Mouse (Mus musculus) cerebellum, adult 2 months (tissue): ENCODE data around the gene Syne4. TPM values are rescaled to one million over a fixed set of nuclear protein-coding genes. Genes with fewer than 3 reads are reported as not detected.
A peak's percentile ranks its signal among the peaks of the same experiment; 100 is the strongest.

ENCODE experiments used
- DNase-seq, 2 experiments: peaks; one replicate each; pipeline ENCODE4 v3.0.0; 2021
- H3K27ac ChIP-seq: fragments of 200-500 bp; 2 replicates; pipeline ENCODE4 v1.5.1; 2012; ENCODE audit warnings: low read length, control low read depth, inconsistent platforms; ENCODE audit not compliant: insufficient read depth
- H3K27me3 ChIP-seq: fragments of 200-500 bp; 2 replicates; pipeline ENCODE4 v1.6.1; 2012; ENCODE audit warnings: inconsistent platforms, mild to moderate bottlenecking, low read length, moderate library complexity; ENCODE audit not compliant: control insufficient read depth, insufficient read depth
- H3K4me1 ChIP-seq: fragments of 200-500 bp; 2 replicates; pipeline ENCODE4 v1.6.1; 2011; ENCODE audit warnings: low read length; ENCODE audit not compliant: control insufficient read depth, insufficient read depth
- H3K4me3 ChIP-seq: fragments of 200-500 bp; replicated peaks from 2 replicates; pipeline ENCODE3; 2011; ENCODE audit warnings: mild to moderate bottlenecking, low read depth, low read length, control low read depth; ENCODE audit not compliant: insufficient read depth
- CTCF ChIP-seq: fragments of 200-500 bp; IDR thresholded peaks from 2 replicates; pipeline ENCODE4 v1.5.1; 2011; ENCODE audit warnings: low read depth, mild to moderate bottlenecking, control low read depth, low read length, moderate library complexity, borderline replicate concordance; ENCODE audit not compliant: insufficient read depth
- POLR2A ChIP-seq: fragments of 200-500 bp; IDR thresholded peaks from 2 replicates; pipeline ENCODE4 v1.6.1; 2011; ENCODE audit warnings: low read length, control low read depth, borderline replicate concordance; ENCODE audit not compliant: insufficient read depth
- WGBS: fragments of 180-500 bp; shearing (Covaris S2); methylation state at CpG from one replicate; pipeline ENCODE4 v1.1.7; 2018; 5-methylcytosine and 5-hydroxymethylcytosine counted together
- polyA plus RNA-seq: library from polyadenylated mRNA; depleted of rRNA; stranded (reverse); fragments of >200 nt; gene quantifications from 2 replicates; pipeline ENCODE4 v1.2.3, GENCODE M21; 2012

Gene Syne4
- polyA plus RNA-seq, 1 experiment, result 63.4 TPM

DNA sequence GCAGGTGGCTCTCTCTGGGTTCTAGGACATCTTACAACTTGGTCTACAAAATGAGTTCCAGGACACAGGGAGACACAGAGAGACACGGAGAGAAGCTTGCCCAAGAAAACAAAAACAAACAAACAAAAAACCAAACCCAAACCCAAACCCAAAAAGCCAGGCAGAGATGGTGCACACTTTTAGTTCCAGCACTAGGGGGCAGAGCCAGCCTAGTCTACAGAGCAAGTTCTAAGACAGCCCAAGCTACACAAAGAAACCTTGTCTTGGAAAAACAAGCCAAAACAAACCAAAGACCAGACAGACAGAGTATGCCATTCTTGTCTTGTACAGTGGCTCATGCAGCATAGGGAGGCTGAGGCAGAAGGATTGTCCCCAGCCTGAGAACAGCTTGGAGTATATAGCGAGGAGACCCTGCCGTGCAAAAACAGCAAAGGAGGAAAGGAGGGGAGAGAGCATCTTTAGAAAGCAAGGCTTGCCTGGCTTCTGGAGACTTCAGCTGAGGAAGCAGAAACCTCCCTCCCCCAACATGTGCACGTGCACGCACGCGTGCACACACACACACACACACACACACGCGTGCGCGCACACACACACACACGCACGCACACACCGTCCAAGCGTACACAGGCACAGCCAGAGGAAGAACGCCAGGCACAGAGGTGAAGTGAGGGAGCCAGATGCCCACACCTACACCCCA lies 8.4 kb upstream of the Syne4 start:
- peaks cover 4% of the 10 kb centered on the region; the same call in 1 of the 2 replicates for H3K4me1 ChIP-seq
- 88% methylated on average over 16 of the region's 16 CpGs for WGBS
- no peaks in the 10 kb centered on the region for H3K27me3 ChIP-seq
- TF ChIP-seq CTCF (peak; percentile 48; the same call in 1 of the 2 replicates), POLR2A (no peak)
- no peak overlapping the region for H3K4me3 ChIP-seq
- no peak for DNase-seq
- H3K27ac ChIP-seq, result no peak overlapping the region

DNA sequence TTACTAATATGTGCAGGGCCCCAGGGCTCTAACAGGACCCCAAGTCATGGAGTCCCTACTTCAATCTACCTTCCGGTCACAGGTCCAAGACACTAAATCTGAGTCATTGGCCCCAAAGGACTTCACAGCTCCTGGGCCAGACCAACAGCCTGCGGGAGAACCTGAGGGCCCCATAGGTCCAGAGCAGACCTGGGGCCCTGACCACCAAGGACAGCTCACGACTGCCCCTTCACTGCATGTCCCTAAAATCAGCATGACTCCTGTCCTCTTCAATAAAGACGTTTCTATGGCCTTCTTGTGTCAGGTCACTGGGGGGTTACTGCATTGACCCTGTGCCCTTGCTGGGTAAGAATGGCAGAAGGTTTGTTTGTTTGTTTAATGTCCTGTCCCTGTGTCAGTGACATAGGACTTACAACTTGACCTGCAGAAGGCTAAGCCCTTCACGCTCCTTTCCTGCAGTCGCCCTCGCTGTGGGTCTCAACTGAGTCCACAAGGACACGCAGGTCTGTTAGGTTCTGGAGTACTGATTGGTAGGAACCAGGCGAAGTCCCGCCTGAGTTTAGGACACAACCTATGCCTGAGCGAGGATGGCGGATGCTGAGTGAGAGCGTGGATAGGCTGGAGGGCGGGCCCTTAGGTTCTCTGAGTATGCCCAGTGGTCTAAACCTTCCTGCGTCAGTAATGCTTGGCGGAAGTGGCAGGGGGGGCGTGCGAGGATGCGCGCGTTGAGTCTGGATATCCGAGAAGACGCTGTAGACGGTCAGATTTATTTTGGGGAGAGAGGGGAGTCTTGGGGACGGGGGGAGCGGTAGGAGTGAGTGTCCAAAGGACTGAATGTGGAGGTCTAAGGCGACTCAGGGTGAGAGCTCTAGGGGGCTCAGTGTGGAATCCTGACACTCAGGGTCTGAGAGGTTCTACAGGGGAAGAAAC lies 6.3 kb upstream of the Syne4 start, which contains the start of gene Alkbh6:
Gene Alkbh6 (plus strand): TSS at position 642 of the 930 bp plus-strand sequence.
- peak; percentile 96 for TF ChIP-seq POLR2A
- peak; percentile 10; the same call in 1 of the 2 replicates for TF ChIP-seq CTCF
- Histone ChIP-seq H3K27ac (peak within 1 kb of the TSS; percentile 49), H3K4me3 (peak within 1 kb of the TSS; percentile 80), H3K4me1 (peaks cover 4% of the 10 kb centered on the region; the same call in 1 of the 2 replicates), H3K27me3 (no peaks in the 10 kb centered on the region)
- WGBS, result 3% methylated on average over 27 of the region's 27 CpGs
- DNase-seq, result peak; percentile 94 to 98

DNA sequence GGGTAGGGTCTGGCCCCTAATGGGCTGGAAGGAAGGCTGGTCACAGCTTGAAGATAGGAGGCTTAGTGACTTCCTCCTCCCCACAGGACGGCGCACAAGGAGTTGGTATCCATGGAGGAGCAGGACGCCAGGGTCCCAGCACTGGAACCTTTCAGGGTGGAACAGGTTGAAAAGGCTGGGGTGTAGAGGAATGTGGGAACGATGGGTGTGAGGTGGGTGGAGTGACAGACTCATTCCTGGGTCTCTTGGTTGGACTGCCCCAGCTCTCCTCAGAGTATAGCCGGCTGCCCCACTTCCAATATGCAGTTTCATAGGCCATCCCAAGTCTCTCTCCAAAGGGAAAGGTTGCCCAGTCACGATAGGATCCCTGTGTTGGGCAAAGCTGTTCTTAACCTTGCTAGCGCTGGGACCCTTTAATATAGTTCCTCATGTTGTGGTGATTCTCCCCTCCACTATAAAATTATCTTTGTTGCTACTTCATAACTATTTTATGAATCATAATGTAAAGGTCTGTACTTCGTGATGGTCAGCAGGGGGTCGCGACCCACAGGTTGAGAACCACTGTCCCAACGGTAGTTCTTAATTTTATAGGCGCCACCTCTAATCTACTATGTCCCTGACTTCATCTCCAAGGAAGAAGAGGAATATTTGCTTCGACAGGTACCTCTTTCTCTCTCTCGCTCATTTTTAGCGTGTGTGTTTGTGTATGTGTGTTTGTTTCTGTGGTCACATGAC lies 5.0 kb upstream of the Syne4 start:
- peak overlapping the region; percentile 80 for H3K4me3 ChIP-seq
- WGBS, result 56% methylated on average over 15 of the region's 15 CpGs
- H3K27ac ChIP-seq, result no peak overlapping the region
- H3K27me3 ChIP-seq, result no peaks in the 10 kb centered on the region
- DNase-seq, result no peak
- TF ChIP-seq CTCF (no peak), POLR2A (no peak)
- peaks cover 11% of the 10 kb centered on the region for H3K4me1 ChIP-seq

GRCm38 (mm10) chr7:30310136-30310535 lies 4.5 kb upstream of the Syne4 start:
- DNase-seq, result no peak
- no peak for TF ChIP-seq POLR2A
- no peak for TF ChIP-seq CTCF
- Histone ChIP-seq H3K27me3 (no peaks in the 10 kb centered on the region), H3K4me3 (no peak overlapping the region), H3K4me1 (peaks cover 17% of the 10 kb centered on the region), H3K27ac (no peak overlapping the region)
- 78% methylated on average over 12 of the region's 12 CpGs for WGBS

DNA sequence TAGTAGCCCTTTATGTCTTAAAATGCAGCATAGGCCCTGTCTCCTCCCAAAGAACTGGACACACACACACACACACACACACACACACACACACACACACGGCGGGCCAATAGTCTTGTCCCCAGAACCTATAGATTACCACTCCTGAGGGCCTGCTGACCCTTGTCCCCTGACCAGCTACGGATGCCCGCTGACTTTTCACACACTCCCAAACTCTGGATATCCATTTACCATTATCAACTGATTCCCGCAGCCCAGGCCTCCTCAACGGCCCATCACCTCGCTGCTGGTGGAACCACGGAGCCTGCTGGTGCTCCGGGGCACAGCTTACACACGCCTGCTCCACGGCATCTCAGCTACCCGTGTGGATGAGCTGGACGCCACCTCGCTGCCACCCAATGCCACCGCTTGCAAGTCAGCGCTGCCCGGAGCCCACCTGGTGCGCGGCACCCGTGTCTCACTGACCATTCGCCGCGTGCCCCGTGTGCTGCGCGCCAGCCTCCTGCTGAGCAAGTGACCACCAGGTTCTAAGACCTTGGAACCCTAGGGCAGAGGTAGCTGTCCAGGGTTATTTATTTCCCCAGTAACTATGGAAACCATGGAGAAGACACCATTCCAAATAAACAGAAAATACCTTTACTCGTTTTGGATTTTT lies 814 bp upstream of the Syne4 start:
- no peaks in the 10 kb centered on the region for H3K27me3 ChIP-seq
- TF ChIP-seq CTCF (no peak), POLR2A (no peak)
- no peak overlapping the region for H3K4me3 ChIP-seq
- H3K4me1 ChIP-seq, result peaks cover 25% of the 10 kb centered on the region
- no peak overlapping the region for H3K27ac ChIP-seq
- DNase-seq, result no peak
- 56% methylated on average over 27 of the region's 27 CpGs for WGBS

DNA sequence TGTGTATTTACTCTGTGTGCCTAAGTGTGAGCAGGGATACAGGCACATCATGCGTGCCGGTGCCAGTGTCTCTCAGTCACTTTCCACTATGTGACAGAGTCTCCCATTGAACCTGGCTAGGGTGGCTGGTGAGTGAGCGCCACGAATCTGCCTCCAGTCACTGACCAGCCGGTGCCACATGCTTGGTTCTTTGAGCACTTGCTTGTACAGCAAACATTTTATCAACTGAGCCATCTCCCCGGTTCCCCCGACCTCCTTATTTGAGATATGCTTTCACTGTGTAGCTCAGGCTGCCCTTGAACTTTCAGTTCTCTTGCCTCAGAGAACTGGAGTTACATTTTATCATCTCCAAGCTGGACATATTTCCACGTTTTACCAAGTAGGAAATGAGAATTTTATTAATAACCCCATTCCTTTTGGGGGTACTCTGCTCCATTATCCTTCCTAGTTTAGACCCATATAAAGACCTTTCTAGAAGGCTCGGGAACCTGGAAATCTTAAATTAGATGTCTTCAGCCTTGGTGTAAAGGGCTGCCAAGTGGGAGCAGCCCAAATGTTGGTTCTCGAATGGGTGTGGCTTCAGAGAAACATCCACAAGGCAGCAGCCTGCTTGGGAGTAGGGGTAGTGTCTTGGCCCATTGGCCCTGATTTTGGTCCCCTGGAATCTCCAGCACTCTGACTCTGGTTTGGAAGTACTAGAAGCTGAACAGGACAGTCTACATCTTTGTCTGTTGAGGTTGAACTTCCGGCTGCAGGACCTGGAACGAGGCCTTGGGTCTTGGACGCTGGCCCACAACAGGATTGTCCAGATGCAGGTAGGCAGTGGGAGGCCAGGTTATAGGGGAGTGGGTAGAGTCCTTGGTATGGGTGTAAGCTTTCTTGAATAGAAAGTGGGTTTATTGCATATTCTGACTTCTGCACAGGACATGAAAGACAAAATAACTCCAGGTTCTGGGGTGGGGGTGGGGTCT lies 1.2 kb downstream of the Syne4 start:
- DNase-seq, result no peak
- peaks cover 26% of the 10 kb centered on the region for H3K4me1 ChIP-seq
- H3K4me3 ChIP-seq, result no peak overlapping the region
- peak overlapping the region; percentile 60; the same call in 1 of the 2 replicates for H3K27ac ChIP-seq
- H3K27me3 ChIP-seq, result no peaks in the 10 kb centered on the region
- 66% methylated on average over 13 of the region's 13 CpGs for WGBS
- TF ChIP-seq CTCF, result no peak
- no peak for TF ChIP-seq POLR2A
